12 mouse cellular contexts compared by ENCODE assay signal in the genomic region with DNA sequence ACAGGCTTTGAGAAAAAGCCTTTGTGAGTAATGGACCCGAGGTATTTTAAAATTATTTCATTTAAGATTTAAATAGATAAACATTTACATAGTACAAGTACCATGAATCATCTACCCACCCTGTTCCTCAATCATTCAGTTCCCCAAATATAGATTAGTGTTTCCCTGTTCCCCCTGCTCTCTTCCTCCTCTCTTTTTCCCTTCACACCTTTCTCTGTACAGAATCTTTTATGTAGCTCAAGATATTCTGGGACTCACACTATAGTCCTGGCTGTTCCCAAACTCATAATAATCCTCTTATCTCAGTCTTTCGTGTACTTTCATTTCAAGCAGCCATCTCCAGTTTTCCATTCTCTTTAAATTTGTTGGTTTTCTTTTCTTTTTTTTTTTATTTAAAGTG. TPM values are rescaled to one million over a fixed set of nuclear protein-coding genes. Genes with fewer than 3 reads are reported as not detected.
"Had no signal": no experiment of that assay in that cellular context is flagged by ENCODE, and none has a peak within 500 bp of the region (broad histone marks: within the 10 kb centered on the region; RNA-seq: fewer than 3 reads in every experiment).

No protein-coding gene starts in this region.

- DNase-seq: retina, postnatal 1 day; right cerebral cortex, postnatal 14 days; right cerebral cortex, postnatal 25 days; right cerebral cortex, postnatal 4 days; spleen, adult 18-20 months; thymus, adult 18-20 months; thymus, adult 2 months; thymus, postnatal 14 days; thymus, postnatal 25 days; thymus, postnatal 36 days; thymus, postnatal 4 days had no signal

RNA-seq across cellular contexts. Expression of a gene that starts 4.3 kb away (rescaled TPM):
- total RNA-seq: neutrophil, adult 5-6 weeks had no signal
